Mouse (Mus musculus) liver, postnatal 0 days (tissue): ENCODE data around the gene Abhd18. TPM values are rescaled to one million over a fixed set of nuclear protein-coding genes. Genes with fewer than 3 reads are reported as not detected.
"Not testable (repeated sequence)": the region's sequence is repeated elsewhere in the genome, so short reads cannot be mapped to it uniquely, and the experiment has no call there.

ENCODE experiments used
- ATAC-seq: fragments of 200-750 bp; cut with Nextera tagmentation; 2 replicates; pipeline ENCODE4 v1.8.0; 2017; ENCODE audit warnings: mild to moderate bottlenecking, moderate library complexity
- DNase-seq: peaks from one replicate; pipeline ENCODE4 v3.0.0-alpha.2; 2016
- H3K27ac ChIP-seq: fragments of 300-500 bp; sonication (generic); 2 replicates; pipeline ENCODE4 v1.5.1; 2014; ENCODE audit warnings: antibody characterized with exemption, moderate library complexity, mild to moderate bottlenecking, low read depth
- H3K27me3 ChIP-seq: fragments of 300-500 bp; sonication (generic); 2 replicates; pipeline ENCODE4 v1.6.1; 2014; ENCODE audit warnings: low read length, control low read depth, mixed read lengths; ENCODE audit not compliant: insufficient read depth
- H3K36me3 ChIP-seq: fragments of 300-500 bp; sonication (generic); replicated peaks from 2 replicates; pipeline ENCODE4 v1.6.1; 2014; ENCODE audit warnings: mild to moderate bottlenecking, control low read depth, low read length, moderate library complexity, mixed read lengths; ENCODE audit not compliant: insufficient read depth
- H3K4me1 ChIP-seq: fragments of 300-500 bp; sonication (generic); 2 replicates; pipeline ENCODE4 v1.6.1; 2014; ENCODE audit warnings: antibody characterized with exemption, mild to moderate bottlenecking, control low read depth; ENCODE audit not compliant: insufficient read depth
- H3K4me2 ChIP-seq: fragments of 300-500 bp; sonication (generic); 2 replicates; pipeline ENCODE4 v1.6.1; 2014; ENCODE audit warnings: low read depth, mild to moderate bottlenecking, low read length, moderate library complexity, mixed read lengths
- H3K4me3 ChIP-seq: fragments of 300-500 bp; sonication (generic); 2 replicates; pipeline ENCODE4 v1.5.1; 2014; ENCODE audit warnings: low read depth, low read length
- H3K9ac ChIP-seq: fragments of 300-500 bp; sonication (generic); replicated peaks from 2 replicates; pipeline ENCODE4 v1.6.1; 2014; ENCODE audit warnings: mild to moderate bottlenecking, moderate library complexity
- H3K9me3 ChIP-seq: fragments of 300-500 bp; sonication (generic); 2 replicates; pipeline ENCODE4 v1.6.1; 2016; ENCODE audit warnings: mild to moderate bottlenecking, control low read depth, low read length, mixed read lengths
- CTCF ChIP-seq: sonication (generic); IDR thresholded peaks from 2 replicates; pipeline ENCODE4 v1.5.1; 2016; ENCODE audit warnings: antibody characterized with exemption, low read depth
- EP300 ChIP-seq: IDR thresholded peaks from 2 replicates; pipeline ENCODE4 v1.6.1; 2016; ENCODE audit warnings: antibody characterized with exemption, low read depth, mild to moderate bottlenecking
- WGBS: fragments of 180-500 bp; shearing (Covaris S2); extraction: QIAGEN DNeasy Blood & Tissue Kit; methylation state at CpG from one replicate; pipeline ENCODE4 v1.1.7; 2014; ENCODE audit not compliant: insufficient replicate concordance; 5-methylcytosine and 5-hydroxymethylcytosine counted together
- polyA plus RNA-seq: library from polyadenylated mRNA; unstranded; fragments of >200 nt; fragmentation: Nextera tagmentation; extraction: Ambion mirVana; gene quantifications from 2 replicates; pipeline ENCODE4 v1.2.1, GENCODE M21; 2015

Gene Abhd18
- polyA plus RNA-seq, 1 experiment from 2014 or later: 5.1 TPM

- not testable (repeated sequence) for H3K9me3 ChIP-seq, H3K36me3 ChIP-seq, H3K4me1 ChIP-seq, H3K27me3 ChIP-seq
- peak; percentile 99 for ATAC-seq
- Histone ChIP-seq H3K9ac (peak overlapping the region; percentile 84), H3K4me2 (peak overlapping the region; percentile 71), H3K4me3 (peak overlapping the region; percentile 65), H3K27ac (peak overlapping the region; percentile 83)
- WGBS: under 1% methylated on average over 37 of the region's 38 CpGs
- peak; percentile 32; the same call in 1 of the 2 replicates for TF ChIP-seq EP300
- TF ChIP-seq CTCF: peak; percentile 79
- peak; percentile 98 for DNase-seq
These were observed 47.1 kb downstream of the Abhd18 start for GRCm38 (mm10) chr3:40893816-40894258.

- H3K4me1 ChIP-seq, ATAC-seq, H3K9me3 ChIP-seq, H3K36me3 ChIP-seq, H3K27me3 ChIP-seq: not testable (repeated sequence)
- H3K27ac ChIP-seq: peak overlapping the region; percentile 66
- H3K9ac ChIP-seq: peak overlapping the region; percentile 83
- DNase-seq: peak; percentile 55
- peak overlapping the region; percentile 81 for H3K4me2 ChIP-seq
- WGBS: 0% methylated on average over 18 of the region's 24 CpGs
- peak overlapping the region; percentile 65 for H3K4me3 ChIP-seq
These were observed 47.6 kb downstream of the Abhd18 start for GRCm38 (mm10) chr3:40894336-40894735.

- ATAC-seq, H3K4me1 ChIP-seq, H3K9me3 ChIP-seq, H3K36me3 ChIP-seq, H3K27ac ChIP-seq, H3K9ac ChIP-seq, H3K27me3 ChIP-seq, H3K4me2 ChIP-seq, H3K4me3 ChIP-seq, DNase-seq: not testable (repeated sequence)
- WGBS: 84% methylated on average over 4 of the region's 10 CpGs
These were observed 55.7 kb downstream of the Abhd18 start, which contains the start of gene 1700034I23Rik for GRCm38 (mm10) chr3:40902443-40902842. Gene 1700034I23Rik, minus strand, starts transcription at chr3:40902543.

- no peak overlapping the region for H3K27ac ChIP-seq
- H3K27me3 ChIP-seq: no peaks in the 10 kb centered on the region
- H3K4me2 ChIP-seq: no peak overlapping the region
- 74% methylated on average over 5 of the region's 5 CpGs for WGBS
- no peak overlapping the region for H3K9ac ChIP-seq
- H3K4me1 ChIP-seq: no peaks in the 10 kb centered on the region
- no peak for TF ChIP-seq EP300
- no peak for TF ChIP-seq CTCF
- peaks cover 10% of the 10 kb centered on the region for H3K36me3 ChIP-seq
- DNase-seq (no peak), ATAC-seq (no peak)
- H3K4me3 ChIP-seq: no peak overlapping the region
- H3K9me3 ChIP-seq: no peaks in the 10 kb centered on the region
These were observed 91.4 kb downstream of the Abhd18 start for GRCm38 (mm10) chr3:40938189-40938588.

- H3K4me1 ChIP-seq: no peaks in the 10 kb centered on the region
- no peaks in the 10 kb centered on the region for H3K9me3 ChIP-seq
- peak; percentile 41; the same call in 1 of the 2 replicates for ATAC-seq
- no peak for DNase-seq
- H3K36me3 ChIP-seq: peaks cover 9% of the 10 kb centered on the region
- TF ChIP-seq CTCF (no peak), EP300 (no peak)
- no peak overlapping the region for H3K27ac ChIP-seq
- no peak overlapping the region for H3K9ac ChIP-seq
- H3K4me2 ChIP-seq: no peak overlapping the region
- no peaks in the 10 kb centered on the region for H3K27me3 ChIP-seq
- 92% methylated on average over 4 of the region's 4 CpGs for WGBS
- H3K4me3 ChIP-seq: no peak overlapping the region
These were observed 91.8 kb downstream of the Abhd18 start for GRCm38 (mm10) chr3:40938592-40938991.

- Histone ChIP-seq H3K27me3 (no peaks in the 10 kb centered on the region), H3K4me2 (no peak overlapping the region), H3K27ac (no peak overlapping the region), H3K9ac (no peak overlapping the region), H3K36me3 (peaks cover 5% of the 10 kb centered on the region), H3K9me3 (no peaks in the 10 kb centered on the region), H3K4me3 (no peak overlapping the region), H3K4me1 (no peaks in the 10 kb centered on the region)
- TF ChIP-seq CTCF: no peak
- no peak for TF ChIP-seq EP300
- no peak for DNase-seq
- no peak for ATAC-seq
These were observed 92.2 kb downstream of the Abhd18 start for GRCm38 (mm10) chr3:40939019-40939418.
